Comparison of ENCODE assay signal across 9 mouse cellular contexts in genomic region chr5:113553402-113553897, GRCm38 (mm10).
DNase-seq lines count a peak whose midpoint lies in the region; ATAC-seq and TF ChIP-seq lines count a peak whose summit lies in the region.
"Had no signal": no experiment of that assay in that cellular context is flagged by ENCODE, and none has a peak within 500 bp of the region (broad histone marks: within the 10 kb centered on the region; RNA-seq: fewer than 3 reads in every experiment).

No protein-coding gene starts in this region.

- H3K4me3 ChIP-seq in lung, postnatal 0 days (ENCODE audit: low read depth, low read length): no peak overlapping the region
- H3K4me3 ChIP-seq in hindbrain, embryonic 12.5 days: no peak overlapping the region
- no peak overlapping the region for H3K4me3 ChIP-seq in neural tube, embryonic 13.5 days
- no peak overlapping the region for H3K4me3 ChIP-seq in intestine, embryonic 15.5 days (replicated peaks)
- H3K4me3 ChIP-seq: embryonic facial prominence, embryonic 12.5 days had no signal

- TF ChIP-seq EP300 in lung, postnatal 0 days (IDR thresholded peaks at IDR 0.05): no peak

- H3K36me3 ChIP-seq in lung, postnatal 0 days (ENCODE audit: insufficient read depth, low read length): no peaks in the 10 kb centered on the region
- H3K36me3 ChIP-seq in hindbrain, embryonic 12.5 days: no peaks in the 10 kb centered on the region
- H3K36me3 ChIP-seq in neural tube, embryonic 13.5 days: peaks cover 4% of the 10 kb centered on the region; the same call in 1 of the 2 replicates
- H3K36me3 ChIP-seq in intestine, embryonic 15.5 days: no peaks in the 10 kb centered on the region
- H3K36me3 ChIP-seq: embryonic facial prominence, embryonic 12.5 days had no signal

- 8% methylated on average over 9 of the region's 9 CpGs for WGBS in lung, postnatal 0 days
- 6% methylated on average over 9 of the region's 9 CpGs for WGBS in hindbrain, embryonic 12.5 days
- 13% methylated on average over 9 of the region's 9 CpGs for WGBS in neural tube, embryonic 13.5 days
- 8% methylated on average over 9 of the region's 9 CpGs for WGBS in intestine, embryonic 15.5 days

- DNase-seq in adrenal gland, adult 2 months: peak; percentile 11
- no peak for DNase-seq in adrenal gland, adult 8-10 months
- DNase-seq in lung, postnatal 0 days (ENCODE audit: low spot score): peak; percentile 42
- no peak for DNase-seq in lung, postnatal 25 days (ENCODE audit: low spot score)
- no peak for DNase-seq in layer of hippocampus, postnatal 14 days (ENCODE audit: low spot score in 2 of 2)

- H3K27ac ChIP-seq in lung, postnatal 0 days (ENCODE audit: low read length): peak overlapping the region; percentile 7; the same call in 1 of the 2 replicates
- peak overlapping the region; percentile 8; the same call in 1 of the 2 replicates for H3K27ac ChIP-seq in hindbrain, embryonic 12.5 days
- H3K27ac ChIP-seq in neural tube, embryonic 13.5 days (replicated peaks): peak overlapping the region; percentile 49; the same call in 1 of the 2 replicates
- H3K27ac ChIP-seq in intestine, embryonic 15.5 days: no peak overlapping the region
- H3K27ac ChIP-seq: embryonic facial prominence, embryonic 12.5 days had no signal

- no peak overlapping the region for H3K4me2 ChIP-seq in lung, postnatal 0 days (replicated peaks; ENCODE audit: low read depth, low read length)
- no peak overlapping the region for H3K4me2 ChIP-seq in hindbrain, embryonic 12.5 days (replicated peaks)
- no peak overlapping the region for H3K4me2 ChIP-seq in neural tube, embryonic 13.5 days
- H3K4me2 ChIP-seq in intestine, embryonic 15.5 days (replicated peaks): no peak overlapping the region
- H3K4me2 ChIP-seq: embryonic facial prominence, embryonic 12.5 days had no signal

- peak; percentile 67 for ATAC-seq in lung, postnatal 0 days
- ATAC-seq in hindbrain, embryonic 12.5 days (ENCODE audit: low FRiP score): no peak
- peak; percentile 52; the same call in 1 of the 2 replicates for ATAC-seq in neural tube, embryonic 13.5 days (ENCODE audit: low read depth)
- ATAC-seq in intestine, embryonic 15.5 days: no peak

- H3K4me1 ChIP-seq in lung, postnatal 0 days (ENCODE audit: insufficient read depth, low read depth, low read length): no peaks in the 10 kb centered on the region
- H3K4me1 ChIP-seq in hindbrain, embryonic 12.5 days: peaks cover 16% of the 10 kb centered on the region; the same call in 1 of the 2 replicates
- H3K4me1 ChIP-seq in neural tube, embryonic 13.5 days (replicated peaks): peaks cover 28% of the 10 kb centered on the region
- H3K4me1 ChIP-seq in intestine, embryonic 15.5 days (replicated peaks): no peaks in the 10 kb centered on the region

- no peaks in the 10 kb centered on the region for H3K27me3 ChIP-seq in lung, postnatal 0 days (replicated peaks; ENCODE audit: insufficient read depth, low read length)
- peaks cover 30% of the 10 kb centered on the region for H3K27me3 ChIP-seq in hindbrain, embryonic 12.5 days
- H3K27me3 ChIP-seq in neural tube, embryonic 13.5 days: peaks cover 26% of the 10 kb centered on the region
- H3K27me3 ChIP-seq in intestine, embryonic 15.5 days (replicated peaks): peaks cover 12% of the 10 kb centered on the region; the same call in 1 of the 2 replicates

- no peak overlapping the region for H3K9ac ChIP-seq in lung, postnatal 0 days (replicated peaks; ENCODE audit: low read depth)
- H3K9ac ChIP-seq in hindbrain, embryonic 12.5 days: no peak overlapping the region
- H3K9ac ChIP-seq in neural tube, embryonic 13.5 days: no peak overlapping the region
- H3K9ac ChIP-seq in intestine, embryonic 15.5 days: no peak overlapping the region
- H3K9ac ChIP-seq: embryonic facial prominence, embryonic 12.5 days had no signal

- H3K9me3 ChIP-seq in lung, postnatal 0 days (ENCODE audit: low read length): no peaks in the 10 kb centered on the region
- no peaks in the 10 kb centered on the region for H3K9me3 ChIP-seq in hindbrain, embryonic 12.5 days (replicated peaks)
- no peaks in the 10 kb centered on the region for H3K9me3 ChIP-seq in neural tube, embryonic 13.5 days
- H3K9me3 ChIP-seq in intestine, embryonic 15.5 days: no peaks in the 10 kb centered on the region
- H3K9me3 ChIP-seq: embryonic facial prominence, embryonic 12.5 days had no signal

- TF ChIP-seq CTCF in lung, postnatal 0 days (IDR thresholded peaks at IDR 0.05): no peak

Comparison
In these comparisons a context has a peak if more than half of its experiments do, and no peak if none do; other contexts are left out.
1. DNase-seq: peak in adrenal gland, adult 2 months (single experiment) and lung, postnatal 0 days (single experiment); none in adrenal gland, adult 8-10 months (single experiment), lung, postnatal 25 days (single experiment) and layer of hippocampus, postnatal 14 days (0 of 2).
2. ATAC-seq: peak in lung, postnatal 0 days (single experiment) and neural tube, embryonic 13.5 days (single experiment); none in hindbrain, embryonic 12.5 days (single experiment) and intestine, embryonic 15.5 days (single experiment).